Mouse (Mus musculus) limb, embryonic 14.5 days (tissue): ENCODE measurements around the gene 2010111I01Rik. TPM values are rescaled to one million over a fixed set of nuclear protein-coding genes. Genes with fewer than 3 reads are reported as not detected.

Experiments used
- ATAC-seq: fragments of 200-750 bp; cut with Nextera tagmentation; 2 replicates; pipeline ENCODE4 v1.8.0; 2017; ENCODE audit warnings: low read depth, moderate number of reproducible peaks, moderate TSS enrichment; ENCODE audit not compliant: low FRiP score
- DNase-seq: peaks from one replicate; pipeline ENCODE4 v3.0.0-alpha.2; 2015; ENCODE audit warnings: low spot score
- H3K27ac ChIP-seq: fragments of 300-500 bp; sonication (generic); replicated peaks from 2 replicates; pipeline ENCODE4 v1.5.1; 2014; ENCODE audit warnings: low read depth, mild to moderate bottlenecking, low read length, moderate library complexity, mixed read lengths
- H3K27me3 ChIP-seq: fragments of 300-500 bp; sonication (generic); 2 replicates; pipeline ENCODE4 v1.6.1; 2014; ENCODE audit warnings: low read length, mixed read lengths; ENCODE audit not compliant: control insufficient read depth, insufficient read depth
- H3K36me3 ChIP-seq: fragments of 300-500 bp; sonication (generic); 2 replicates; pipeline ENCODE4 v1.6.1; 2014; ENCODE audit warnings: mild to moderate bottlenecking, low read length, moderate library complexity, mixed read lengths; ENCODE audit not compliant: control insufficient read depth, insufficient read depth
- H3K4me1 ChIP-seq: fragments of 300-500 bp; sonication (generic); 2 replicates; pipeline ENCODE4 v1.6.1; 2014; ENCODE audit warnings: antibody characterized with exemption, low read length, mixed read lengths; ENCODE audit not compliant: control insufficient read depth, insufficient read depth
- H3K4me2 ChIP-seq: fragments of 300-500 bp; sonication (generic); replicated peaks from 2 replicates; pipeline ENCODE4 v1.6.1; 2014; ENCODE audit warnings: low read depth, mild to moderate bottlenecking, low read length, moderate library complexity; ENCODE audit not compliant: severe bottlenecking
- H3K4me3 ChIP-seq: fragments of 300-500 bp; sonication (generic); replicated peaks from 2 replicates; pipeline ENCODE4 v1.5.1; 2014; ENCODE audit warnings: low read length
- H3K9ac ChIP-seq: fragments of 300-500 bp; sonication (generic); 2 replicates; pipeline ENCODE4 v1.6.1; 2014; ENCODE audit warnings: mild to moderate bottlenecking, low read depth, low read length, moderate library complexity; ENCODE audit not compliant: severe bottlenecking
- H3K9me3 ChIP-seq: fragments of 300-500 bp; sonication (generic); 2 replicates; pipeline ENCODE4 v1.6.1; 2016; ENCODE audit warnings: low read length; ENCODE audit not compliant: control insufficient read depth
- POLR2A ChIP-seq: fragments of 200-500 bp; IDR thresholded peaks from 2 replicates; pipeline ENCODE4 v1.8.0; 2012; ENCODE audit warnings: inconsistent platforms, mild to moderate bottlenecking, moderate library complexity, borderline replicate concordance; ENCODE audit not compliant: insufficient read depth, insufficient read length; ENCODE audit errors: extremely low read depth
- WGBS: fragments of 180-500 bp; shearing (Covaris S2); extraction: QIAGEN DNeasy Blood & Tissue Kit; methylation state at CpG from one replicate; pipeline ENCODE4 v1.1.7; 2014; 5-methylcytosine and 5-hydroxymethylcytosine counted together
- polyA plus RNA-seq, 2 experiments: library from polyadenylated mRNA; depleted of rRNA in 1 of 2; stranded (reverse) in 1 of 2; unstranded in 1 of 2; fragments of >200 nt; fragmentation: Nextera tagmentation in 1 of 2; extraction: Ambion mirVana in 1 of 2; gene quantifications; 2 replicates each; pipeline versions ENCODE4 v1.2.1 to v1.2.3; 2012 to 2014

The 2010111I01Rik gene
- polyA plus RNA-seq, 2 experiments, result 231 to 255 TPM

DNA sequence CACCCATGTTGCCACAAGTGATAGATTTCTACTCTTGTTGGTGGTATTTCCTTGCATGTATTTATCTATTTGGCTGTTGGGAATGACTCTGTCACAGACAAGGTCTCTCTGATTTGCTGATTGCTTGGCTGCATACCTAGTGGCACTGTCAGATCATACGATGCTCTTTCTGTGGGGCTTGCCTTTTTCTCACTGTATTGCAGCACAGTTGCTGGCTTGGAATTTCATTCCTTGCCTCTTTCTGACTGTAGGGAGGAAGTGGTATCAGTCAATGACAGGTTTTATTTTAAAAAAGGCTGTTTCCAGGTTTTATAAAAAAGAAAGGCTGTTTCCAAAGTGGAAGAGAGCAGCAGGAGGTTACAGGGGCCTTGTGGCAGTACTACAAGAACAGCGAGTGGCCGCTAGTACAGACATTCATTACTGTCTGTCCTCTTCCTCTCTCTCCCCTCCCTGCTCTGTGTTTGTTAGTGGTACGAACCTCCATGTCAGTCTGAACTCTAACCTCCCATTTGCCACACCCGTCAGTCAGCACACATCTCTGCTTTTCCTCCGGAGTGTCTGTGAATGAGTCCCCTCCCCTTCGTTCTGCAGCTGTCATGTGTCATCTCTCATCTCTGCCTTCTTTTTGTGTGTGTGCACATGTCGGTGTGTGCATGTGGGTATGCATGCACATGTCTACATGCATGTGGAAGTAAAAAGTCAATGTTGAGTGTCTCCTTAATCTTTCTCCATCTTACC is 138.3 kb downstream of the 2010111I01Rik start:
- DNase-seq (no peak), ATAC-seq (no peak)
- Histone ChIP-seq H3K36me3 (no peaks in the 10 kb centered on the region), H3K4me1 (peaks cover 10% of the 10 kb centered on the region), H3K4me2 (no peak overlapping the region), H3K27ac (no peak overlapping the region), H3K27me3 (no peaks in the 10 kb centered on the region), H3K4me3 (no peak overlapping the region), H3K9me3 (no peaks in the 10 kb centered on the region), H3K9ac (no peak overlapping the region)
- no peak for TF ChIP-seq POLR2A
- WGBS, result 61% methylated on average over 8 of the region's 8 CpGs

- no peak for TF ChIP-seq POLR2A
- 34% methylated on average over 2 of the region's 2 CpGs for WGBS
- Histone ChIP-seq H3K4me2 (no peak overlapping the region), H3K4me3 (no peak overlapping the region), H3K9me3 (no peaks in the 10 kb centered on the region), H3K36me3 (no peaks in the 10 kb centered on the region), H3K4me1 (peaks cover 12% of the 10 kb centered on the region), H3K27ac (no peak overlapping the region), H3K9ac (no peak overlapping the region), H3K27me3 (no peaks in the 10 kb centered on the region)
- no peak for DNase-seq
- no peak for ATAC-seq
Measured at GRCm38 (mm10) chr13:63106574-63106973, 141.9 kb downstream of the 2010111I01Rik start.

- H3K36me3 ChIP-seq, result no peaks in the 10 kb centered on the region
- WGBS, result 59% methylated on average over 2 of the region's 2 CpGs
Measured at GRCm38 (mm10) chr13:63108601-63109000, 143.9 kb downstream of the 2010111I01Rik start.

GRCm38 (mm10) chr13:63111297-63112042 is 146.8 kb downstream of the 2010111I01Rik start:
- Histone ChIP-seq H3K4me2 (no peak overlapping the region), H3K4me3 (no peak overlapping the region), H3K9me3 (no peaks in the 10 kb centered on the region), H3K27ac (peak overlapping the region; percentile 79), H3K4me1 (peaks cover 32% of the 10 kb centered on the region), H3K27me3 (no peaks in the 10 kb centered on the region), H3K36me3 (no peaks in the 10 kb centered on the region), H3K9ac (no peak overlapping the region)
- no peak for TF ChIP-seq POLR2A
- WGBS, result 38% methylated on average over 5 of the region's 5 CpGs
- ATAC-seq (no peak), DNase-seq (no peak)

More at GRCm38 (mm10) chr13:63108601-63109000, 143.9 kb downstream of the 2010111I01Rik start:
- H3K9ac ChIP-seq, result no peak overlapping the region
- no peaks in the 10 kb centered on the region for H3K27me3 ChIP-seq
- ATAC-seq (no peak), DNase-seq (no peak)
- no peak overlapping the region for H3K4me3 ChIP-seq
- H3K9me3 ChIP-seq, result no peaks in the 10 kb centered on the region
- no peak overlapping the region for H3K27ac ChIP-seq
- no peak overlapping the region for H3K4me2 ChIP-seq
- peaks cover 24% of the 10 kb centered on the region for H3K4me1 ChIP-seq
- TF ChIP-seq POLR2A, result no peak

GRCm38 (mm10) chr13:63112043-63112597 is 147.4 kb downstream of the 2010111I01Rik start:
- no peak for DNase-seq
- H3K4me2 ChIP-seq, result no peak overlapping the region
- TF ChIP-seq POLR2A, result no peak
- H3K27ac ChIP-seq, result peak overlapping the region; percentile 79
- no peaks in the 10 kb centered on the region for H3K27me3 ChIP-seq
- ATAC-seq, result no peak
- no peaks in the 10 kb centered on the region for H3K36me3 ChIP-seq
- peaks cover 30% of the 10 kb centered on the region for H3K4me1 ChIP-seq
- 55% methylated on average over 4 of the region's 4 CpGs for WGBS
- H3K9ac ChIP-seq, result no peak overlapping the region
- no peaks in the 10 kb centered on the region for H3K9me3 ChIP-seq
- H3K4me3 ChIP-seq, result no peak overlapping the region
